Mouse (Mus musculus) skeletal muscle tissue, adult 2 months (tissue): ENCODE measurements at regions not wholly inside any gene's neighbourhood (a gene's known extent, or its start where the extent isn't known, plus 50 kb on each side); places are given as distances from the start of the nearest gene placed in this dataset.

ENCODE experiments used
- DNase-seq: peaks from one replicate; pipeline ENCODE4 v3.0.0-alpha.2; 2012; ENCODE audit warnings: low read depth, low spot score

GRCm38 (mm10) chr4:34336971-34337797 is 213.6 kb upstream of the Akirin2 start:
- DNase-seq, result no peak

- DNase-seq, result no peak
Observed at GRCm38 (mm10) chr4:34337852-34338251, 212.9 kb upstream of the Akirin2 start.

GRCm38 (mm10) chr4:34340057-34340456 is 210.7 kb upstream of the Akirin2 start:
- DNase-seq, result no peak

GRCm38 (mm10) chr4:34371281-34372032 is 179.3 kb upstream of the Akirin2 start:
- DNase-seq, result no peak

DNA sequence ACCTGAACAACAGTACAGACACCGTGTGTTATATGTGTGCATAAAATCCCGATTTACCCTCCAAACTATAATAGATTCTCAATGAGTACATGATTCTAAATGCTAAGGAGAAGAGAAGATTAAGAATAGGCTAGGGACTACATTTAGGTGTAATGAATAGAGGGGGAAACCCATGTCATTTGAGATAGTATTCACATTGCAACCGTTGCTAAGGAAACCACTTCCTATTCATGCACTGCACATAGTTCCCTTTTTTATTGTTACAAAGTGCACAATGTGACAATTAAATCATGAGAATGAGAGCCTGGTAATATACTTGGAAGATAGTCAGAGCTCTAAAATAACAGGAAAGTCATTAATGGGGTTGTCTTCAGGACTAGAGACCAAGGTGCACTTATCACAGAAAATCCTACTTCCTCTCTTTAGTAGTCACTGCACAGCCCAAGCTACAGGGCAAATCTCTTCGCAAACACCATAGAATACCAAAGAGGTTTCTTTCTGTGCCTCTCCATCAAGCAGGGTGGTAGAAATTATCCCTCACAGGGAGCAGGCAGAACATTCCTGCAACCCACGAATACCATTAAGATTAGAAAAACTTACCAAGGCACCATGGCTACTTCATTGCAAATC is 164.3 kb upstream of the Akirin2 start:
- DNase-seq, result no peak

DNA sequence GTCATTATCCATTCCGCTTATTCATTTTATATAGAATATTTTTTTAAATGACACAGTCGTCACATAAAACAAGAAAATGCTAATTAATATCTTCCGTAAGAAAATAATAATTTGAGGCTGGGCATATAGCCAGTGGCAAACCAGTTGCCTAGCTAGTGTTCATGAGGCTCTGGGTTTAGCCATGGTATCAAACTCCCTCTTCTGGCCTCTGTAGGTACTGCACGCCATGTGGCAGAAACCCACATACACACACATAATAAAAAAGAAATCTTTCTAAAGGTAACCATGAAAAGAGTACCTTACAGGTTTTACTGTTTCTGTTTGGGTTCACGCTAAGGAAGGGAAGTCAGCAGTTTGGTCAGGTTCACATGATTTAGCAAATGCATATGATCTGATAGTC is 159.2 kb upstream of the Akirin2 start:
- DNase-seq, result no peak

DNA sequence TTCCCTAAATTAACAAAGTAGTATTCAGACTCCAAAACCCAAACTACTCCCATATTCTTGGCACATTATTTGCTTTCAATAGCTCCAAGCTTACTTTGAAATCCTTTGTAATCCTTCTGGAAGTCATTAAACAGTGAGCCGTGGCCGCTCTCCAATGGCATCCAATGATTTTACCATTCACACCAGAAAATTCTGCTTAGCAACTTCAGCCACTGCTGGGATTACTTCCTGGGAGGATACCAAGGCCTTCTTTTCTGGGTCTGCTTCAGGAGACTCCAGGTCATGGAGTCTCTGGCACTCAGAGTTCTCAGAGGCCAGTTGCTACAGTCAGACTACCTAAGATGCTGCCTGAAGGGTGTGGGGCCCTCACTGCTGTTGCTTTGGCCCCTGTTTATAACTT is 147.7 kb upstream of the Akirin2 start:
- DNase-seq, result peak; percentile 73

DNA sequence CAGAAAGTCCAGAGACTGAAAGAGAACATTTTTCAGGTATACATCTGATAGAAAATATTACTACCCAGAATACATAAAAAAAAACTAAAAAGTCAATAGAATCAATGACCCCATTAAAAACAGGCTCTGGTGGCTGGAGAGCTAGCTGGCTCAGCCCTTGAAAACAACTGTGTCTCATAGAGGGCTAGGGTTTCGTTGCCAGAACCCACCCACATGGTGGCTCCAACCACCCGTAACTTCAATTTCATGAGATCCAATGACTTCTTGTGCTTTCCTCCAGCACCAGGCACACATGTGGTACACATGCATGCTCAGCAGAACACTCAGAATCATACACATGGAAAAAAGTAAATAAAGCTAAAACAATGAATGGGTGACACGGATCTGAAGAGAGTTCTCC is 143.6 kb upstream of the Akirin2 start:
- no peak for DNase-seq

- DNase-seq, result no peak
Observed at GRCm38 (mm10) chr4:34420970-34421369, 129.8 kb upstream of the Akirin2 start.

- no peak for DNase-seq
Observed at GRCm38 (mm10) chr4:34424131-34424646, 126.5 kb upstream of the Akirin2 start.

GRCm38 (mm10) chr4:34429003-34429402 is 121.7 kb upstream of the Akirin2 start:
- DNase-seq, result no peak

- DNase-seq, result no peak
Observed at GRCm38 (mm10) chr4:34429456-34430235, 121.1 kb upstream of the Akirin2 start.

- no peak for DNase-seq
Observed at GRCm38 (mm10) chr4:34437316-34437715, 113.4 kb upstream of the Akirin2 start.

GRCm38 (mm10) chr4:34449582-34449981 is 101.2 kb upstream of the Akirin2 start:
- no peak for DNase-seq

DNA sequence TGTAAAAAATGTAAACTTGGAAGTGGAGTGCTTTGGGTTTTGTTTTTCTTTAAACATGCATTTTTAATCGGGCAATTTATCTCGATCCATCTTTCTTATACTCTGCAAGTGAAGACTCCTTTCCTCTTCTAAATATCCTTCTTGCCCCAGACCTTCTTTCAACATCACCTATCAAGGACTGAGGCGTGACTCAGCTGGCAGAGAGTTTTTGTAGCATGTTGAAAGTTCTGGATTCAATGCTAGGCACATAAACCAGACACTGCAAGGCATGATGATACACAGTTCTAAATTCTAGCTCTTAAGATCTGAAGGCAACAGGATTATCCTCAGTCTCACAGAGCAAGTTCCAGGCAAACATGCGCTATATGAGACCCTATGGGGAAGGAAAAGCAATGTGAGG is 88.1 kb upstream of the Akirin2 start:
- DNase-seq, result no peak

DNA sequence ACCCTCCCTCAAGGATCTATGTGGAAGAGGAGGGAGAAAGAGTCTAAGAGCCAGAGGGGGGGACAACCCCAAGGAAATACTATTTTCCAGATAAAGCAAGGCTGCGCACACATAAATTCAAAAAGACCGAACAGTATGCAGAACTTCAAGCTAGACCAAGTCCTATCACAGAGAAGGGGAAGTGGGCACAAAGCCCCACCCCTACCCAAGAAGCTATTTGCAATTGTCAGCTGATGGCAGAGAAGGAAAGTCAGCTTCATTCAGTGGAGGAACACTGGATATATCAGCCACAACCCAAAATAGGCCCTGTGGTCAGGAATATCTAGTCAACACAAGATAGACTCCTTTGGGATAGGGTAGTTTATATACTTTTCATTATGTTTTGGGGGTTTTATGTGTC is 84.9 kb upstream of the Akirin2 start:
- peak; percentile 4 for DNase-seq

DNA sequence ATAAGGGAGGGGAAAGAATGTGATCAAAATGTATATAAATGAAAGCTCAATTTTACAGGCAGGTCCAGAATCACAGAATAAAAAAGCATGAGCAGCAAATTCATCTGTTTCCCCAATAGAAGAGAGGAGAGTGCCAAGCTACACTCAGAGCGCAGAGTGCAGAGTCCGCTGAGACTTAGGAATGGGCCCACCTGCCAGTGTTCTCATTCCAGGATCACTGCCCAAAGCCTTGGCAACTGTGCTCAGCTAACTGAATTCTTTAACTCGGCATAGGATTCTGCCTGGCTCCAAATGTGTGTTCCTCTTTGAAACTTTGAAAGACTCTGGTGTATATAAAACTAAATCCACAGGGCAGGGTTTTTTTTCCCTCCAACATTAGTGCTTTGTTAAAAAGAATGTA is 84.4 kb upstream of the Akirin2 start:
- DNase-seq, result no peak

DNA sequence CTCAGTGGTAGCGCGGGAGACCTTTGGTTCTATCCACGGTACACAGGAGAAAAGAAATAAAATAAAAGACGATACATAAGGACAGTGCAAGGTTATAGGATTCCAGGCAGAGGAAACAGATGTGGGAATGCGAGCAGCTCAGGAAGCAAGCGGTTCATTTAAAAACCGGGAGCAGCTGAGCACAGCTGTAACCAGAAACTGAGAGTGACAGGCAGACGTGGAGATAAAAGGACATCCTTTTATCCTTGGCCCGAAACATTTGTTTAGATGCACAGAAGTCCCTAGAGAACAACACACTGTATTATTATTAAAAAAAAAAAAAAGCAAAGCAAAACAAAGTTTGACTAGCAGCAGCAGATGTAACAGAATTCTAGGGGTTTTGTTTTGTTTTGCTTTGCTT is 82.6 kb upstream of the Akirin2 start:
- DNase-seq, result no peak

- DNase-seq, result no peak
Observed at GRCm38 (mm10) chr4:34475792-34476448, 74.8 kb upstream of the Akirin2 start.

DNA sequence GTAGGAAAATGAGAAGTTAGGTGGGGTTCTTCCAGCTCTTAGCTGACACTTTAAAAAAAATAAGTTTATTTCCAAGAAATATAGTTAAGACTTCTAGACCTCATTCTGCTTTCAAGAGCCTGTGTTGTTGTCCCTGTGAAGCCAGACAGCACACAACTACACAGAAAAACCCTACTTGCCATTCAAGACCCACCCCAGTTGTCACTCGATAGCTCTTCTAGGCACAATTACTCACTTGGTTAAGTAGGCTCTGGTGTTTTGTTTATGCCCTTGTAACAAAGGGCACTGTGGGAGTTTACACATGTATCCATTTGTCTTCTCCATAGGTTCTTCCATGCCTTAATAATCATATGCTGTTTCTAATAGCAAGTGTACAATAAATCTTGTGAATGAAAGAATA is 66.5 kb upstream of the Akirin2 start:
- DNase-seq, result no peak

DNA sequence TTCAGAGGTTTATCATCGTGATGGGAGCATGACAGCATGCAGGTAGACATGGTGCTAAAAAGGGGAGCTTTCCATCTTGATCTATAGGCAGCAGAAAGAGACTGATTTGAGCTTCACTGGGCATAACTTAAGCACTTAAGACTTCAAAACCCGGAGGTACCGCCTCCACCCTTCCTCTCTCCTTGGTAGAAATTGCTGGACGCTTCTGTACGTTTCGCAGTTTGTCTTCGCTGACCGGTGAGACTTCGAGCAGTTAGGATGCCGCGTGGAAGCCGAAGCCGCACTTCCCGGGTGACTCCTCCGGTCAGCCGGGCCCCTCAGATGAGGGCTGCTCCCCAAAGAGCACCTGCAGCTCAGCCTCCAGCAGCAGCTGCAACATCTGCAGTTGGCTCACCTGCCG is 65.2 kb upstream of the Akirin2 start:
- DNase-seq, result no peak
